Mouse (Mus musculus) CH12.LX (cell line): ENCODE data around the gene Ifi27. TPM values are rescaled to one million over a fixed set of nuclear protein-coding genes. Genes with fewer than 3 reads are reported as not detected.

ENCODE experiments used
- DNase-seq: peaks from one replicate; pipeline ENCODE4 v3.0.0-alpha.2; 2013; ENCODE audit errors: extremely low read depth
- H3K27ac ChIP-seq: 2 replicates; pipeline ENCODE4 v1.5.1; 2012; ENCODE audit warnings: low read depth, mild to moderate bottlenecking, control low read depth, moderate library complexity; ENCODE audit not compliant: insufficient read depth
- H3K27me3 ChIP-seq: replicated peaks from 2 replicates; pipeline ENCODE3; 2012; ENCODE audit warnings: inconsistent platforms
- H3K36me3 ChIP-seq, 2 experiments: replicated peaks in 1 of 2; 2 replicates each; pipeline versions ENCODE3 to v1.6.1; 2012; ENCODE audit warnings: inconsistent platforms in 1 of 2, low read length in 1 of 2, mild to moderate bottlenecking in 1 of 2, mixed read lengths in 1 of 2, moderate library complexity in 1 of 2; ENCODE audit not compliant: control insufficient read depth in 1 of 2, insufficient read depth in 1 of 2
- H3K4me1 ChIP-seq, 2 experiments: 2 replicates each; pipeline ENCODE4 v1.6.1; 2012; ENCODE audit warnings: inconsistent platforms in 1 of 2, moderate library complexity in 1 of 2; ENCODE audit not compliant: insufficient read depth in 2 of 2, control insufficient read depth in 1 of 2
- H3K4me2 ChIP-seq: 2 replicates; pipeline ENCODE4 v1.6.1; 2012; ENCODE audit warnings: low read depth, mild to moderate bottlenecking, control low read depth; ENCODE audit not compliant: poor library complexity, insufficient read depth, severe bottlenecking
- H3K4me3 ChIP-seq, 3 experiments: fragments of 150-350 bp in 1 of 3; sonication (generic) in 1 of 3; replicated peaks in 1 of 3; 2 replicates each; pipeline versions ENCODE3 to v1.5.1; 2011 to 2012; ENCODE audit warnings: low read depth in 2 of 3, low read length in 2 of 3, mild to moderate bottlenecking in 2 of 3, moderate library complexity in 2 of 3, control low read depth in 1 of 3, improper control_type of control experiment in 1 of 3, inconsistent platforms in 1 of 3, mixed read lengths in 1 of 3; ENCODE audit not compliant: poor library complexity in 1 of 3
- H3K79me2 ChIP-seq: replicated peaks from 2 replicates; pipeline ENCODE4 v1.6.1; 2012; ENCODE audit warnings: mild to moderate bottlenecking, moderate library complexity; ENCODE audit not compliant: control insufficient read depth, poor library complexity, insufficient read depth, severe bottlenecking; ENCODE audit errors: extremely low read depth
- H3K9ac ChIP-seq: 2 replicates; pipeline ENCODE4 v1.6.1; 2012; ENCODE audit warnings: low read depth, mild to moderate bottlenecking, control low read depth, moderate library complexity; ENCODE audit not compliant: insufficient read depth
- H3K9me3 ChIP-seq: replicated peaks from 2 replicates; pipeline ENCODE3; 2012; ENCODE audit warnings: low read length, inconsistent platforms, mixed read lengths
- CHD1 ChIP-seq: IDR thresholded peaks from 2 replicates; pipeline ENCODE4 v1.6.1; 2012; ENCODE audit warnings: low read depth, low read length, improper control_type of control experiment, inconsistent platforms
- CHD2 ChIP-seq: IDR thresholded peaks from 2 replicates; pipeline ENCODE4 v1.6.1; 2011; ENCODE audit warnings: low read length, improper control_type of control experiment
- EP300 ChIP-seq: IDR thresholded peaks from 2 replicates; pipeline ENCODE4 v1.6.1; 2011; ENCODE audit warnings: low read length, improper control_type of control experiment
- ETS1 ChIP-seq: conservative IDR thresholded peaks from 2 replicates; pipeline ENCODE4 v1.6.1; 2012; ENCODE audit warnings: low read depth, mild to moderate bottlenecking, inconsistent platforms, low read length, improper control_type of control experiment, moderate library complexity
- GABPA ChIP-seq: IDR thresholded peaks from 2 replicates; pipeline ENCODE4 v1.6.1; 2012; ENCODE audit warnings: low read depth, low read length, improper control_type of control experiment, inconsistent platforms; ENCODE audit not compliant: insufficient replicate concordance
- HCFC1 ChIP-seq: IDR thresholded peaks from 2 replicates; pipeline ENCODE4 v1.6.1; 2012; ENCODE audit warnings: low read depth, mild to moderate bottlenecking, inconsistent platforms, low read length, improper control_type of control experiment
- IRF4 ChIP-seq: IDR thresholded peaks from 2 replicates; pipeline ENCODE4 v1.6.1; 2014; ENCODE audit warnings: low read depth, mild to moderate bottlenecking, inconsistent platforms, low read length, improper control_type of control experiment
- JUND ChIP-seq: conservative IDR thresholded peaks from 2 replicates; pipeline ENCODE4 v1.6.1; 2011; ENCODE audit warnings: low read depth, low read length, improper control_type of control experiment
- MAFK ChIP-seq: IDR thresholded peaks from 2 replicates; pipeline ENCODE4 v1.6.1; 2011; ENCODE audit warnings: low read length, improper control_type of control experiment; ENCODE audit not compliant: insufficient replicate concordance
- MAX ChIP-seq: IDR thresholded peaks from 2 replicates; pipeline ENCODE4 v1.6.1; 2011; ENCODE audit warnings: low read length, improper control_type of control experiment
- MEF2A ChIP-seq: IDR thresholded peaks from 2 replicates; pipeline ENCODE4 v1.6.1; 2014; ENCODE audit warnings: low read depth, mild to moderate bottlenecking, inconsistent platforms, low read length, improper control_type of control experiment, borderline replicate concordance
- MXI1 ChIP-seq: IDR thresholded peaks from 2 replicates; pipeline ENCODE4 v1.6.1; 2011; ENCODE audit warnings: mild to moderate bottlenecking, low read depth, low read length, improper control_type of control experiment
- MYC ChIP-seq: IDR thresholded peaks from 2 replicates; pipeline ENCODE4 v1.6.1; 2011; ENCODE audit warnings: low read depth, mild to moderate bottlenecking, improper control_type of control experiment, low read length
- NRF1 ChIP-seq: IDR thresholded peaks from 2 replicates; pipeline ENCODE4 v1.6.1; 2014; ENCODE audit warnings: low read depth, mild to moderate bottlenecking, inconsistent platforms, low read length, improper control_type of control experiment, moderate library complexity
- PAX5 ChIP-seq: IDR thresholded peaks from 2 replicates; pipeline ENCODE4 v1.6.1; 2012; ENCODE audit warnings: low read length, inconsistent platforms, mixed read lengths
- POLR2A ChIP-seq: IDR thresholded peaks from 2 replicates; pipeline ENCODE4 v1.6.1; 2011; ENCODE audit warnings: low read depth, mild to moderate bottlenecking, improper control_type of control experiment, low read length
- RAD21 ChIP-seq: IDR thresholded peaks from 2 replicates; pipeline ENCODE4 v1.6.1; 2011; ENCODE audit warnings: low read depth, mild to moderate bottlenecking, low read length, improper control_type of control experiment, moderate library complexity
- RCOR1 ChIP-seq: conservative IDR thresholded peaks from 2 replicates; pipeline ENCODE4 v1.6.1; 2012; ENCODE audit warnings: low read depth, mild to moderate bottlenecking, inconsistent platforms, low read length, improper control_type of control experiment
- SIN3A ChIP-seq: IDR thresholded peaks from 2 replicates; pipeline ENCODE4 v1.6.1; 2012; ENCODE audit warnings: low read length, improper control_type of control experiment, inconsistent platforms
- SMC3 ChIP-seq: IDR thresholded peaks from 2 replicates; pipeline ENCODE4 v1.6.1; 2011; ENCODE audit warnings: low read depth, low read length, improper control_type of control experiment
- TCF12 ChIP-seq: IDR thresholded peaks from 2 replicates; pipeline ENCODE4 v1.6.1; 2014; ENCODE audit warnings: low read depth, mild to moderate bottlenecking, inconsistent platforms, low read length, improper control_type of control experiment
- UBTF ChIP-seq: IDR thresholded peaks from 2 replicates; pipeline ENCODE4 v1.6.1; 2012; ENCODE audit warnings: low read depth, mild to moderate bottlenecking, inconsistent platforms, low read length, improper control_type of control experiment, moderate library complexity
- USF1 ChIP-seq: IDR thresholded peaks from 2 replicates; pipeline ENCODE4 v1.6.1; 2014; ENCODE audit warnings: low read depth, mild to moderate bottlenecking, inconsistent platforms, low read length, improper control_type of control experiment
- ZC3H11A ChIP-seq: IDR thresholded peaks from 2 replicates; pipeline ENCODE4 v1.6.1; 2012; ENCODE audit warnings: low read depth, mild to moderate bottlenecking, inconsistent platforms, low read length, improper control_type of control experiment
- ZKSCAN1 ChIP-seq: IDR thresholded peaks from 2 replicates; pipeline ENCODE4 v1.6.1; 2012; ENCODE audit warnings: low read depth, inconsistent platforms, low read length, improper control_type of control experiment, borderline replicate concordance
- ZMIZ1 ChIP-seq: IDR thresholded peaks from 2 replicates; pipeline ENCODE4 v1.6.1; 2012; ENCODE audit warnings: low read depth, mild to moderate bottlenecking, inconsistent platforms, low read length, improper control_type of control experiment
- ZNF384 ChIP-seq: IDR thresholded peaks from 2 replicates; pipeline ENCODE4 v1.6.1; 2012; ENCODE audit warnings: low read depth, low read length, improper control_type of control experiment, inconsistent platforms
- dilution Hi-C: fragments of 300-500 bp; cut with MboI; formaldehyde crosslinking; loops from 2 replicates; pipeline ENCODE4 v1.14.3; 2020; ENCODE audit warnings: low sequenced_read_pairs; ENCODE audit not compliant: extremely low pct_unique_long_range_greater_than_20kb, extremely low pct_ligation_motif_present
- in situ Hi-C: fragments of 300-500 bp; cut with MboI; formaldehyde crosslinking; loops from 3 replicates; pipeline ENCODE4 v1.14.3; 2019; ENCODE audit warnings: low sequenced_read_pairs, low pct_ligation_motif_present, low pct_unique_long_range_greater_than_20kb, mixed read lengths
- polyA plus RNA-seq: library from polyadenylated mRNA; unstranded; fragments of >175 nt; gene quantifications from 2 replicates; pipeline ENCODE4 v1.2.1, GENCODE M21; 2012; ENCODE audit warnings: low read depth; ENCODE audit not compliant: insufficient read length
- total RNA-seq, 2 experiments: library from RNA; depleted of rRNA; stranded (reverse); fragments of 300-350 nt in 1 of 2; fragments of >200 nt in 1 of 2; gene quantifications; 2 replicates each; pipeline ENCODE4 v1.2.3; 2012 to 2014

The Ifi27 gene
- total and polyA plus RNA-seq, 3 experiments, result 132 to 198 (median 135) TPM

- in situ Hi-C loops (no loop called here), dilution Hi-C loops (no loop called here)
- Histone ChIP-seq H3K27me3 (peaks cover 16% of the 10 kb centered on the region), H3K9ac (no peak within 1 kb of the TSS), H3K79me2 (no peaks in the 10 kb centered on the region), H3K36me3 (no peaks in the 10 kb centered on the region), H3K9me3 (peaks cover 3% of the 10 kb centered on the region), H3K27ac (no peak within 1 kb of the TSS), H3K4me2 (no peak within 1 kb of the TSS), H3K4me1 (no peaks in the 10 kb centered on the region), H3K4me3 (no peak within 1 kb of the TSS)
- DNase-seq, result no peak
- TF ChIP-seq HCFC1, result no peak
- no peak for TF ChIP-seq ZC3H11A
- TF ChIP-seq MXI1, result no peak
- no peak for TF ChIP-seq ZKSCAN1
- TF ChIP-seq JUND, result no peak
- TF ChIP-seq EP300, result no peak
- no peak for TF ChIP-seq MEF2A
- no peak for TF ChIP-seq NRF1
- no peak for TF ChIP-seq PAX5
- TF ChIP-seq CHD2, result no peak
- TF ChIP-seq MAFK, result no peak
- no peak for TF ChIP-seq MYC
- TF ChIP-seq SMC3, result no peak
- TF ChIP-seq ZNF384, result no peak
- no peak for TF ChIP-seq SIN3A
- TF ChIP-seq GABPA, result no peak
- no peak for TF ChIP-seq RCOR1
- no peak for TF ChIP-seq IRF4
- no peak for TF ChIP-seq UBTF
- no peak for TF ChIP-seq TCF12
Measured at GRCm38 (mm10) chr12:103457140-103457539, 23.1 kb downstream of the Ifi27 start, which contains the start of gene Ifi27l2b. TSS of gene Ifi27l2b (minus strand) at chr12:103457223.

- Histone ChIP-seq H3K4me1 (peaks cover 9 to 15% of the 10 kb centered on the region in 2 experiments), H3K27me3 (peaks cover 10% of the 10 kb centered on the region), H3K4me3 (no peak overlapping the region), H3K27ac (peak overlapping the region; percentile 20; the same call in 1 of the 2 replicates), H3K9me3 (no peaks in the 10 kb centered on the region)
- DNase-seq, result no peak
- TF ChIP-seq MEF2A (no peak), NRF1 (no peak), EP300 (no peak), CHD1 (no peak), RCOR1 (no peak), SMC3 (no peak), ZKSCAN1 (no peak), MAX (no peak), RAD21 (no peak), ETS1 (no peak), POLR2A (no peak), ZMIZ1 (no peak), MAFK (no peak), UBTF (no peak), MXI1 (no peak), USF1 (no peak), MYC (no peak), GABPA (no peak)
- TF ChIP-seq, all 38 proteins: peak for 0
- Histone ChIP-seq H3K4me2 (no peak overlapping the region), H3K9ac (no peak overlapping the region), H3K79me2 (no peaks in the 10 kb centered on the region), H3K36me3 (no peaks in the 10 kb centered on the region)
- dilution Hi-C loops, result no loop called here
- in situ Hi-C loops, result no loop called here
Measured at GRCm38 (mm10) chr12:103474481-103474880, 40.5 kb downstream of the Ifi27 start.
